Mouse (Mus musculus) C2C12 (cell line): Measurements from ENCODE around the gene Reck.

Source experiments
- CEBPB ChIP-seq: IDR thresholded peaks from one replicate; pipeline ENCODE4 v1.6.1; 2011; ENCODE audit warnings: low read depth, mild to moderate bottlenecking, control low read depth, moderate library complexity
- CTCF ChIP-seq: IDR thresholded peaks from one replicate; pipeline ENCODE4 v1.5.1; 2011; ENCODE audit not compliant: control insufficient read depth, insufficient read depth, insufficient read length
- FOSL1 ChIP-seq: IDR thresholded peaks from one replicate; pipeline ENCODE4 v1.8.0; 2011; ENCODE audit warnings: mild to moderate bottlenecking, low read length; ENCODE audit not compliant: poor library complexity, insufficient read depth, severe bottlenecking
- MAX ChIP-seq: IDR thresholded peaks from one replicate; pipeline ENCODE4 v1.6.1; 2011; ENCODE audit warnings: mild to moderate bottlenecking, control low read depth
- MYOD1 ChIP-seq: IDR thresholded peaks from one replicate; pipeline ENCODE4 v1.6.1; 2011; ENCODE audit warnings: low read depth; ENCODE audit not compliant: control insufficient read depth, insufficient read length
- MYOG ChIP-seq: IDR thresholded peaks from one replicate; pipeline ENCODE4 v1.6.1; 2011; ENCODE audit not compliant: control insufficient read depth, insufficient read length; ENCODE audit errors: extremely low read depth
- USF1 ChIP-seq: IDR thresholded peaks from one replicate; pipeline ENCODE4 v1.6.1; 2011; ENCODE audit warnings: low read depth, mild to moderate bottlenecking, control low read depth, moderate library complexity

DNA sequence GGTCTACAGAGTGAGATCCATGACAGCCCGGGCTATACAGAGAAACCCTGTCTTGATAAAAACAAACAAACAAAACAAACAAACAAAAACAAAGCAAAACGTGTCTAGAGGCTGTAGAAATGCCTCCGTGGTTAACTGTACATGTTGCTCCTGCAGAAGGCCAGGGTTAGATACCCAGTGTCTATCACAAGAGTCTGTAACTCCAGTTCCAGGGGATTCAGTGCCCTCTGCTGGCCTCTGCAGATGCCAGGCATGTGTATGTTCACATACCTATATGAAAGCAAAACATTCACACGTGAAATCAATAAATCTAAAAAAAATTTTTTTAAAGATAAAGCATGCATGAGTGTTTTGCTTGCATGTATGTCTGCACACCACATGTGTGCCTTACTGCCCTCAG lies 12.0 kb upstream of the Reck start:
- TF ChIP-seq MYOG: no peak
- no peak for TF ChIP-seq CTCF
- TF ChIP-seq USF1: no peak
- no peak for TF ChIP-seq MYOD1
- no peak for TF ChIP-seq CEBPB
- no peak for TF ChIP-seq MAX
- no peak for TF ChIP-seq FOSL1
